Mouse (Mus musculus) regulatory T cell (primary cell): Measurements from ENCODE around the gene Anln.

ENCODE experiments used
- in situ Hi-C: fragments of 300-600 bp; cut with MboI, MseI; formaldehyde crosslinking; loops from one replicate; pipeline ENCODE4 v1.15.1; 2025; ENCODE audit warnings: high pct_unique_total_duplicates

Anln gene

DNA sequence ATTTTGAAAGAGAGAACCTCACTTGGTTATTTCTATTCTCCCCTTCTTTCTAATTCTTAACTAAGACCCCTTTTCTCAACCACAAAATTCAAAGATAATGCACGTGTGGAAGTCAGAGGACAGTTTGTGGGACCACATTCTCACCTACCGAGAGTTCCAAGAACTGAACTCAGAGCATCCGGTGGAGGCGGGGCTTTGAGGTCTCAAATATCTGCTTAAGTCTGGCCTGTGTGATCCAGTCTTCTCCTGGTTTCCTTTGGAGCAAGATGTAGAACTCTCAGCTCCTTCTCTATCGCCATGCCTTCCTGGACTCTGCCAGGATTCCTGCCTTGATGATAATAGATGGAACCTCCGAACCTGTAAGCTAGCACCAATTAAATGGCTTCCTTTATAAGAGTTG, 13.0 kb upstream of the Anln start:
- in situ Hi-C loops = no loop called here

DNA sequence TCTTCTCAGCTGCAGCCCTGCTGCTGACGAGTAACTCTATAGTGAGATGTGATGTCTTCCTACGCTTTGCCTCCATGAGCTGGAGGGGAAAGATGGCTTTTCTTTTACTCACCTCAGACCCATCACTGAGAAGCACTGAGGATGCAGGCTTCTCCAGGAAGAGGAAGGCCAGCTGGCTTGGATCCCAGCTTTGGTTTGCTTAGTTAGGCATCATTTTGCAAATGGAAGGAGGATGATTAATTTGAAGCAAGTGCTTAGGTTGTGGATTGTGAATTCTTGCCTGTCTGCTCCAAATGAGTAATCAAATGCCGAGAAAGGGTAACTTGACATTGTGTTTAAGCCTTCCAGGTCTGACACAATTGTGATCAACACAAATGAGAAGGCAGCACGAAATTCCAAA, 10.0 kb upstream of the Anln start:
- in situ Hi-C loops = no loop called here

- in situ Hi-C loops = no loop called here
Observed at GRCm38 (mm10) chr9:22394725-22395124, 5.7 kb upstream of the Anln start.

DNA sequence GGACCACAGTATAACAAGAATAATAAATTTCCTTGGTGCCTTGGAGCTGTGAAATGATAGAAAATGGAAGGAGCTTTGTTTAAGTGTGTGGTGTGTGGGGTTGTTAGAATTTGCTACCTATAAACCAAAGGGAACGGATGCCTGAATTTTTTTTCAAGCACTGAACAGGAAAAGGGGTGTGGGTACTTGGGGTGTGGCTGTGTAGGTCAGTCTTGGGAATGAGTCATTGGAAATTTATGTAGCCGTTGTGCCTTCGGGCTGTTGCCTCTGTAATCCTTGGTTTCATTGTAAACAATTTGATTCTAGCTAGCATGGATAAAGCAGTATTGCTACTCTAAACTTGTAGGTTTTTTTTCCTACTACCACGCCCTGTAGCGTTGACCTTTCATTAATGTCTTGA, 1.4 kb upstream of the Anln start:
- in situ Hi-C loops = no loop called here

DNA sequence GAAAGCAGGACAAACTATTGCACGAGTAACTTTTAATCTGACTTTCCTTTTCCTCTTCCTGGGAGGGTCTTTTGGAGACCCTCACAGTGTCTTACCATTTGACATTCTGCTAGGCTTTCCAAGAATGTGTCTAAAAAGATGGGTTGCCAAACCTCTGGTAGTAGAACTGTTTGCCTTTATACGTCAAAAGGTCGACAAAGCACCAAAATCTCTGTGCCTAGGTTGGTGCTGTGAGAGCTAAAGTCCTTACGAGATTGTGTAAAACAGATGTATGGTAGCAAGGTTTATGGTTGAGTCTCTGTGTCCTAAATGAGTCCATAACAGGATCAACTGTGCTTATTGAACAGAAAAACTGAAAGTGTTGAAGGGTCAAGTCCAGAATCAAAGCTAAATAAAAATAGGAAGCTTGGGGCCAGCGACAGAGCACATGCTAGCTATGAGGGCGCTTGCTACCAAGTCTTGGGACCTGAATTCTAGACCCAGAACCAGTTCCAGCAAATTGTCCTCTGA, 803 bp upstream of the Anln start:
- in situ Hi-C loops = no loop called here

DNA sequence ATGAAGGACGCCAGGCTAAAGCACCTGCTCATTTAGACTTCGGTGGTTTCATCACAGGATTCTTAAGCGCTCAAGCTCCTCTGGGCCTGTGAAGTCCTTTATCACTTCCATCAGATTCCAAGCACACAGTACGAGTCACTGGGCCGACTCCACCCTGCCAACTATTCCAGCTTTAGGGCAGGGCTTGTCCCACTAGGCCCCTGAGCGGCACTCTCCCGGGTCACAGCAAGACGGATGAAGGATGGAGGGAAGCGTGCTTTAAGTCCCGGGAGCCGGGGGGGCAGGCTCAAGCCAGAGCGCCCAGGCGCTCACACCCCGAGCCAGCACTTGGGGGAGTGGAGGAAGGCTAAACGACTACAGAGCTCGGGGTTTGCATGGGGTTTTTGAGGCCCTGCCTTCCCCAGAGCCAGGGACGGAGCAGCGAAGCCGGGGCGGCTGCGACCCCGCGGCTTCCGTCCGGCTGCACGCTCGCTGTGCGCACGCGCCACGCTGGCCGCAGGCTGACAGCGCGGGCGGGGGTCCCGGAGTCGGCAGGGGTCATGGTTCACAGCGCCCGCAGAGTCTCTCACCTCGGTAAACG, 497 bp downstream of the Anln start:
- in situ Hi-C loops = no loop called here

- in situ Hi-C loops = no loop called here
Observed at GRCm38 (mm10) chr9:22387901-22388300, 1.1 kb downstream of the Anln start.

- in situ Hi-C loops = no loop called here
Observed at GRCm38 (mm10) chr9:22385890-22386289, 3.1 kb downstream of the Anln start.

DNA sequence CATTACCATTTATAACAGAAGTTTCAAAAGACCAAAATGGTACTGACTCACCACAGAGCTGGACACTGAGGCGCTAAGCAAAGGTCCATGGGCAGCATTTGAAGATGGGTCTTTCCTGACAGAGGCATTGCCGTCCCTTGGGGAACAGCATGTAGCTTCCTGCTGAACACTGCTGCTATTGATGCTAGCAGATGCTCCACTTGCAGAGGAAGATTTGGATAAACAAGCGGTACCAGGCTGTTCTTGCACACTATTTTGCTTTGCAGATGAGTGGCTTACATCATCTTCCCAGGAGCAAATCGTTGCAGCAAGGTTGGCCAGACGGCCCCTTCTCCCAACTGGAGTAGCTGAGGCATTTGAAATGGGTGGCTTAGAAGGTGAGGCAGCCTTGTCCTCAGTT, 12.9 kb downstream of the Anln start:
- in situ Hi-C loops = no loop called here

DNA sequence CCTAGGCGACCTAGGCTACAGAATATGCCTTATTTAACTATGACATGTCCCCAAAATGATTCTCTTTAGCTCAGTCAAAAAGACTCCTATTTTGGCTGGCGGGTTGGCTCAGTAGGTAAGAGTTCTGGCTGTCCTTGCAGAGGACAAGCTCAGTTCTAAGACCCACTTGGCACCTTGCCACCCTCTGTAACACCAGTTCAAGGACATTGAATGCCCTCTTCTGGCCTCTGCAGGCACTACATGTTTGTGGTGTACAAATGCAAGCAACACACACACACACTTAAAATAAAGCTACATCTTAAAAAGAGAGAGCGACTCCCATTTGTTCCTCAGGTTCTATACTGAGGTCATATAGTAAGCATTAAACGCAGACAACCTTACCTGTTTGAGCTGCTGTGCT, 16.2 kb downstream of the Anln start:
- in situ Hi-C loops = loop anchor here (25.0 kb wide), 1 partner anchor 1435 kb away; no protein-coding TSS in a partner anchor

DNA sequence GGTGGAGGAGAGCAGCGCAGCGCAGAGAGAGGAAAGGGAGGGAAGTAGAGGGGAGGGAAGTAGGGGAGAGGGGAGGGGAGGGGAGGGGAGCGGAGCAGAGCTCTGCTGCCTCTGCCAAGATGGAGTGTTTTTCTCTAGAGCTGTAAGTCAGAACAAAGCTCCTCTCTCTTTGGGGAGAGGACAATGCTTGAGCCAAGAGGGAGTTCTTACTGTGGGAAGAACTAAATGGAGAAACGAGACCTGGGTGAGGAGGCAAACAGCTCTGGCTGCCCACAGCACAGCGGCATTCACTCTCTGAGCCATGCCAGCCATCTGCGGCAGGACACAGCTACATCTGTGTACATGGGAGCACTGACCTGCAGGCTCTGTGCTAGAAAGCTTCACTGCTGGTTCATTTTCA, 21.0 kb downstream of the Anln start:
- in situ Hi-C loops = loop anchor here (25.0 kb wide), 1 partner anchor 1431 kb away; no protein-coding TSS in a partner anchor

- in situ Hi-C loops = loop anchor here (25.0 kb wide), 1 partner anchor 1429 kb away; no protein-coding TSS in a partner anchor
Observed at GRCm38 (mm10) chr9:22366621-22367020, 22.4 kb downstream of the Anln start.

DNA sequence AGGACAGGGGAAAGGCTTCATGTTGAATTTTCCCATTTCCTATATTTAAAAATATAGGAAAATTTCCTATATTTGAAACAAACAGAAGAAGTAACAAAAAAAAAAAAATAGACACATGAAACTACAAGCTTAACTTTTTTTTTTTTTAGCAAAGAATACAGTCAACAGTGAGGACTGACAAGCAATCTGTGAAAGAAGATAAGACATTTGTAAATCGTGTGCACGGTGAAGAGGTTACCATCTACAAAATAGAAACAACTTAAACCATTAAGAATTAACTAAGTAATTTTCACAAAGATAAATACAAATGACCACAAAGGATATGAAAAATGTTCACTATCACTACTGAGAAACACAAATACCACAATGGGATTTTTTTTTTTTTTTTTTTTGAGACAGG, 22.8 kb downstream of the Anln start:
- in situ Hi-C loops = loop anchor here (25.0 kb wide), 1 partner anchor 1429 kb away; no protein-coding TSS in a partner anchor

DNA sequence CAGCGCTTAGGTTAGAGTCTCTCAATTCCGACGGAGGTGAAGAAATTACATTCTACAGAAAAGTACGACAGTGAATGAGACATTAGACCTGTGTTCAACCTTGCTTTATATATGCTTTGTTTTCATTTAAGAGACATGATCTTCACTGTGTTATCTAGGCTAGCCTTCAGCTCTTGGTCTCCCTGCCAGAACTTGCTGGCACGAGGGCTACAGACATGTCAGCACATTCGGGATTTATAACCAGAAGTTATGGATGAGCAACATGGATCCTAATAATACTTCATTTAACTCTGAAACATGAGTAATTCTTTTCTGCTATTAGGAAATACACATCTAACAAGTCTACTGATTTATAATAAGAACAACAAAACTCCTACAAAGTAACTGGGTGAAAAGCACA, 28.1 kb downstream of the Anln start:
- in situ Hi-C loops = loop anchor here (25.0 kb wide), 1 partner anchor 1424 kb away; no protein-coding TSS in a partner anchor

DNA sequence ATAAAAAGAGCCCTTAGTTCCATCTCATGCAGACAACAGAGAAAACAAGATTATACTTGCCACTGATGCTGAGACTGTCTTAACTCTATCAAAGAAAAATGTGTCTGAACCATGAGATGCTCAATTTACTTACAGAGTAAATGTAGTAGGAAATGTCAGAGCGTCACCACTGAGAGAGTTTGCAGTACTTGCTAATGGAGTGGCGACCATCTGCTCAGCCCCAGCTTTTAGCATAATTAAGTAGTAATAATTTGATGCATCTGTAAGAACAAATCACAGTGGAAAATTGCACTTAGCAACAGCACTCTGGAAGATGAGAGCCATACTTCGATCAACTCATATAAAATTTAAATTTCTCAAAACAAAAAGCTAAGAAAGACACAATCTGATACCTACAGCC, 33.1 kb downstream of the Anln start:
- in situ Hi-C loops = loop anchor here (10.0 to 25.0 kb wide), 2 partner anchors 681 to 1419 kb away; no protein-coding TSS in a partner anchor

- in situ Hi-C loops = loop anchor here (10.0 to 25.0 kb wide), 2 partner anchors 679 to 1417 kb away; no protein-coding TSS in a partner anchor
Observed at GRCm38 (mm10) chr9:22353901-22354300, 35.1 kb downstream of the Anln start.

GRCm38 (mm10) chr9:22353465-22353864, 35.5 kb downstream of the Anln start:
- in situ Hi-C loops = loop anchor here (10.0 to 25.0 kb wide), 2 partner anchors 679 to 1416 kb away; no protein-coding TSS in a partner anchor

DNA sequence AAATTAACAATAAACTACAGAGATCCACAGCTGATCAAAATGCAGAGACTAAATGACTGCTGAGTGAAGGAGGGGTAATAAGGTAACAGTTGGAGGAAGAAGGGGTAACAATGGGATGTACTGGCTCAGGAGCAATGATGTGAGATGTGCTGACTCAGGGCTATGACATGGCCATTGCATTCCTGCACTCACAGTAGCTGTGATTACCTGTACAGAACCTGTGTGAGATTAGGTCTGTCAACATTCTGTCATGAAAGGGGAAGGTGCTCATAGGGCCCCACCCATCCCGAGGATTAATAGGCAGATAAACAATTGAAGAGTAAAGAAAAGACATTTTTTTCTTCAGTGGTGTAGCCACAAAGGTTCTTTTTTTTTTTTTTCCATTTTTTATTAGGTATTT, 48.7 kb downstream of the Anln start:
- in situ Hi-C loops = no loop called here

DNA sequence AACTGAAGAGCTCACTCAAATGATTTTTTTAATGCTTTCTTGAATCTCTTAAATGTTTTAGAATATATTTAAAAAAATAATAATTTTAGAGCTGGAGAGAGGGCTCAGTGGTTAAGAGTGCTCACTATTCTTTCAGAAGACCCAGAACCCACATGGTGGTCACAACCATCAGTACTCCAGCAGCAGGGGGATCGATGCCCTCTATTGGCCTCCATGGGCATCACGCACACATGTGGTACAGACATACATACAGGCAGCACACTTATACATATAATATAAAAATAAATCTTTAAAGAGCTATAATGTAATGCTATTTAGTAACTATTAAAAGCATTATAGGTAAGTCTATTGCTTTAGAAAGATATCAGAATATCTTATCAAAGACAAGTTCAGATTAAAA, 51.8 kb downstream of the Anln start:
- in situ Hi-C loops = no loop called here

GRCm38 (mm10) chr9:22327475-22328387, 61.3 kb downstream of the Anln start:
- in situ Hi-C loops = no loop called here

DNA sequence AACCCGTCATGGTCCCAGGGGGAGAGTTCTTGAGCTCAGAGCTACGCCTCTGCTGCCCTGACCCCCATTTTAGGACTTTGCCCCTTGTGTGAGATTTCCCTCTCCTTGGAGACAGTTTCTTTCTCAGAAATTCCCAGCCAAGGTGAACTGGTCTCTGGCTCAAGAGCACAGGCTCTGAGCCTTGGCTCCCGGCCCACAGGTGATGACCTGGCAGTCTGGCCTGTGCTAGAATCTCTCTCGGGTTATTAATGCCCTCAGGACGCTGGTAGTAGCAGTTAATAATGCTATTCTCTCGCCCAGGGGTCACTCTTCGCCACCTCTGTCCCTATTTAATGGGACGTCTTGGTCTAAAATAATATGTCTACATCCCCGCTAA, 61.9 kb downstream of the Anln start:
- in situ Hi-C loops = no loop called here

GRCm38 (mm10) chr9:22324579-22324978, 64.4 kb downstream of the Anln start:
- in situ Hi-C loops = no loop called here
